Mouse (Mus musculus) ES-E14 (cell line): ENCODE results near the gene Plekhh2.

Experiments used
- HCFC1 ChIP-seq: IDR thresholded peaks from 2 replicates; pipeline ENCODE4 v1.6.1; 2012; ENCODE audit warnings: low read length, inconsistent platforms, borderline replicate concordance; ENCODE audit not compliant: insufficient read depth
- ZNF384 ChIP-seq: IDR thresholded peaks from 2 replicates; pipeline ENCODE4 v1.6.1; 2012; ENCODE audit warnings: low read depth, low read length, inconsistent platforms

- no peak for TF ChIP-seq ZNF384
- no peak for TF ChIP-seq HCFC1
These were observed 72.4 kb downstream of the Plekhh2 start for GRCm38 (mm10) chr17:84584107-84584506.
